Mouse (Mus musculus) heart, postnatal 0 days (tissue): ENCODE measurements around the gene Tmem81. TPM values are rescaled to one million over a fixed set of nuclear protein-coding genes. Genes with fewer than 3 reads are reported as not detected.

Experiments used
- ATAC-seq: fragments of 200-750 bp; cut with Nextera tagmentation; 2 replicates; pipeline ENCODE4 v1.8.0; 2017; ENCODE audit warnings: low read depth, moderate number of reproducible peaks, moderate library complexity; ENCODE audit not compliant: insufficient read depth
- DNase-seq: peaks from one replicate; pipeline ENCODE4 v3.0.0-alpha.2; 2016; ENCODE audit warnings: low spot score
- H3K27ac ChIP-seq: fragments of 300-500 bp; sonication (generic); 2 replicates; pipeline ENCODE4 v1.5.1; 2014; ENCODE audit warnings: low read depth, mild to moderate bottlenecking
- H3K27me3 ChIP-seq: fragments of 300-500 bp; sonication (generic); 2 replicates; pipeline ENCODE4 v1.6.1; 2014; ENCODE audit warnings: low read length, mixed read lengths; ENCODE audit not compliant: control insufficient read depth, insufficient read depth
- H3K36me3 ChIP-seq: fragments of 300-500 bp; sonication (generic); replicated peaks from 2 replicates; pipeline ENCODE4 v1.6.1; 2014; ENCODE audit warnings: low read length, mixed read lengths; ENCODE audit not compliant: control insufficient read depth, insufficient read depth
- H3K4me1 ChIP-seq: fragments of 300-500 bp; sonication (generic); 2 replicates; pipeline ENCODE4 v1.6.1; 2014; ENCODE audit warnings: antibody characterized with exemption; ENCODE audit not compliant: control insufficient read depth, insufficient read depth
- H3K4me2 ChIP-seq: fragments of 300-500 bp; sonication (generic); 2 replicates; pipeline ENCODE4 v1.6.1; 2014; ENCODE audit warnings: low read depth, mild to moderate bottlenecking, low read length, moderate library complexity
- H3K4me3 ChIP-seq: fragments of 300-500 bp; sonication (generic); 2 replicates; pipeline ENCODE4 v1.5.1; 2014; ENCODE audit warnings: low read depth, low read length
- H3K9ac ChIP-seq: fragments of 300-500 bp; sonication (generic); replicated peaks from 2 replicates; pipeline ENCODE4 v1.6.1; 2014; ENCODE audit warnings: low read depth, low read length, mixed read lengths
- H3K9me3 ChIP-seq: fragments of 300-500 bp; sonication (generic); replicated peaks from 2 replicates; pipeline ENCODE4 v1.6.1; 2016; ENCODE audit warnings: low read length; ENCODE audit not compliant: control insufficient read depth
- CTCF ChIP-seq: IDR thresholded peaks from 2 replicates; pipeline ENCODE4 v1.5.1; 2016; ENCODE audit warnings: antibody characterized with exemption, control low read depth, low read depth
- EP300 ChIP-seq: IDR thresholded peaks from 2 replicates; pipeline ENCODE4 v1.6.1; 2016; ENCODE audit warnings: antibody characterized with exemption, low read depth
- WGBS: fragments of 180-500 bp; shearing (Covaris S2); extraction: QIAGEN DNeasy Blood & Tissue Kit; methylation state at CpG from one replicate; pipeline ENCODE4 v1.1.7; 2014; 5-methylcytosine and 5-hydroxymethylcytosine counted together
- polyA plus RNA-seq: library from polyadenylated mRNA; unstranded; fragments of >200 nt; fragmentation: Nextera tagmentation; extraction: Ambion mirVana; gene quantifications from 2 replicates; pipeline ENCODE4 v1.2.1, GENCODE M21; 2015
- total RNA-seq: library from RNA; depleted of rRNA; stranded (reverse); fragments of >200 nt; gene quantifications from 2 replicates; pipeline ENCODE4 v1.2.3, GENCODE M21; 2014; ENCODE audit warnings: low replicate concordance

Tmem81 gene
- total and polyA plus RNA-seq, 2 experiments from 2014 or later: 0.20 to 0.23 TPM

DNA sequence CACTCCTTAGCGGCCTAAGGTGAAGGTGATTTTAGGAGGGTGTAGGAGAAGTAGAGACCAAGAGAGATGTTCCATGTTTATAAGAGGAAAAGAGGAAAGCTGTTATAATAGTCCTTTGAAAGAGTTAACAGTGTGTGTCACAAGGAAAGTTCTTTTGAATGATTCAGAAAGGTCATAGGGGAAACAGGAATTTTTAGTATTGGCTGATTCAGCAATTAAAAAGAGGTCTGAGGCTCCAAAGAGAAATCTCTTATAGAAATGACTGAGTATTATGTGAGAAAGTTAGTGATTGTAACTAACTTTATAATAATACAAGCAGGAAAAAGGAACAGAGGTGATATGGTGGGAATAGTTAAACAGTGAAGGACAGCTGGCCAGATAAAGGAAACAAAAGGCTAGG lies 26.6 kb upstream of the Tmem81 start:
- TF ChIP-seq EP300: no peak
- no peak for TF ChIP-seq CTCF
- H3K9ac ChIP-seq: no peak overlapping the region
- 84% methylated on average over 1 of the region's 1 CpGs for WGBS

DNA sequence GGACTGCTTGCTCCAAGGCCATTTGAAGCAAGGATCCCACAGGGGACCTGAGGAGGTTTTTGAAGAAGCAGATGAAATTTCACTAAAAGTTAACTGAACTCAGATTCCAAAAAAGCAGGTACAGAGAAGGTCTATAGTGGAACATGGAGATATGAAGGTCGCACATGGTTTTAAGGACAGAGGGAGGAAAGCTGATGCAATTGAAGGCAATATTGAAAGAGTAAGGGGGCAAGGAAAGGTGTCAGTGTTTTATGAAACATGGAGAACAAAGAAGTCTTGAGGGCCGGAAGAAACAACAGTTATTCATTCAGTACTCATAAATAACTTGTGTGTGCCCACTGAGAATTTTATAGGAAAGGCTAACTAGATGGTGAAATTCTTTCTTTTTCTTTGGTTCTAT lies 24.4 kb upstream of the Tmem81 start:
- H3K4me2 ChIP-seq: no peak overlapping the region
- H3K27me3 ChIP-seq: no peaks in the 10 kb centered on the region
- H3K4me1 ChIP-seq: peaks cover 5% of the 10 kb centered on the region; the same call in 1 of the 2 replicates
- WGBS: 86% methylated on average over 2 of the region's 2 CpGs
- ATAC-seq (no peak), DNase-seq (no peak)
- peaks cover 18% of the 10 kb centered on the region for H3K36me3 ChIP-seq
- no peak overlapping the region for H3K4me3 ChIP-seq
- H3K9me3 ChIP-seq: no peaks in the 10 kb centered on the region
- no peak overlapping the region for H3K27ac ChIP-seq
- H3K9ac ChIP-seq: no peak overlapping the region
- TF ChIP-seq EP300 (no peak), CTCF (no peak)

More for the DNA sequence above, 26.6 kb upstream of the Tmem81 start:
- Histone ChIP-seq H3K4me1 (peaks cover 12% of the 10 kb centered on the region; the same call in 1 of the 2 replicates), H3K9me3 (no peaks in the 10 kb centered on the region), H3K27me3 (no peaks in the 10 kb centered on the region), H3K36me3 (peaks cover under 1% of the 10 kb centered on the region; the same call in 1 of the 2 replicates), H3K27ac (no peak overlapping the region), H3K4me2 (no peak overlapping the region), H3K4me3 (no peak overlapping the region)
- no peak for ATAC-seq
- no peak for DNase-seq

DNA sequence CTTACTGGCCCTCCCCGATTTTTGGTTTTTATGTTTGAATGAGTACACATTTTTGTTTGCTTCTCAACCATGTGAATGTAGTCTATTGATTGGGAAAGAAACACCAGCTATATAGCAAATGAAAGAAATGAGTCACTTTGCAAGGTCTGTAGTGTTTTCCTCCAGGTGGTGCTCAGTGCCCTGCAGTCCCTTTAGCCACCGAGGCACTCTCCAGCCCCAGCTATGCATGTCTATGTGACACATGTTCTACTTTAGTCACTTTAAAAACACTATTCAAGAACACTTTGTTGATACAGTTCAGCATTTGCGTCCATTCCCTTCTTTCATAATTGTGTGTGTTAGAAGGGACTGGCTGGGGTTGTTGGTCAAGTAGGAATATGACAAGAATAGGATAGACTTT lies 22.8 kb upstream of the Tmem81 start:
- ATAC-seq (no peak), DNase-seq (no peak)
- 86% methylated on average over 3 of the region's 3 CpGs for WGBS
- H3K4me1 ChIP-seq: no peaks in the 10 kb centered on the region
- no peak for TF ChIP-seq EP300
- no peak for TF ChIP-seq CTCF
- H3K4me2 ChIP-seq: no peak overlapping the region
- no peaks in the 10 kb centered on the region for H3K27me3 ChIP-seq
- peaks cover 26% of the 10 kb centered on the region for H3K36me3 ChIP-seq
- no peak overlapping the region for H3K27ac ChIP-seq
- H3K9ac ChIP-seq: no peak overlapping the region
- no peaks in the 10 kb centered on the region for H3K9me3 ChIP-seq
- H3K4me3 ChIP-seq: no peak overlapping the region

DNA sequence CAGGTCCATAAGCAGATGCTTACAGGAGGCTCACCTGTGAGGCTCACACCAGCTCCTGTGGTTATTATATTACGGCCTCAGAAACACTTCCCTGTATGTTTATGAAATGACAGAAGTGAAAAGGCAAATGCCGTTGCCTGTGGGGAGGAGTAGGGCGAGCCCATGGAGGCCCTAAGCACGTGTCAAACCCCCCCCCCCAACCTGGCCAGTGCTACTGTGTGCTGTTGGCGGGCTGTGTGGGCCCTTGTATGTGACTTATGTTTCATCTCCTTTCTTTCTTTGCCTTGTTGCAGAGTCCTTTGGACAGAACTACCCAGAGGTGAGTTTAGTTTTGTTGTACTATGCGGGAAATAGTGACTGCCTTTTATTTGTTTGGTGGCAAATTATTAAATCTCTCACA lies 22.3 kb upstream of the Tmem81 start:
- no peaks in the 10 kb centered on the region for H3K27me3 ChIP-seq
- H3K4me2 ChIP-seq: no peak overlapping the region
- TF ChIP-seq CTCF: no peak
- TF ChIP-seq EP300: no peak
- H3K27ac ChIP-seq: no peak overlapping the region
- no peaks in the 10 kb centered on the region for H3K9me3 ChIP-seq
- H3K4me3 ChIP-seq: no peak overlapping the region
- H3K4me1 ChIP-seq: no peaks in the 10 kb centered on the region
- no peak for DNase-seq
- no peak overlapping the region for H3K9ac ChIP-seq
- ATAC-seq: no peak
- H3K36me3 ChIP-seq: peaks cover 31% of the 10 kb centered on the region
- 84% methylated on average over 6 of the region's 6 CpGs for WGBS

DNA sequence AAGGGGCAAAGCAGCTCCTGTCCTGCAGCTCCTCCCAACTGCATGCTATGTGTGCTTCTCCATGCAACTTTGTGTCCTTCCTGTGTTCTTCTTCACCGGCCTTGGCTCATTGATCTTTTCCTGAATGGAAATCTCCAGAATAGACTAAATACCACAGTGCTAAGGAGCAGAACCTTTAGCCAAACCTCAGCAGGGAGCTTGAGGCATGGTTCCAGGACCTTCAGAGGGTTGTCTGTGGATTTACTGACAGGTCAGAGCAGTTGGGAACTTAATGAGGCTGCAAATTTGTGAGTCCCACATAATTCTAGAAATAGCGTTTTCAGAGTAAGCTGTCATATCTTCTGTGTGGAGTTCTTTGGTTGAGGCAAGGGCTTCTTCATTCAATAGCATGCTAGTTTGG lies 5.5 kb upstream of the Tmem81 start:
- peaks cover 85% of the 10 kb centered on the region for H3K36me3 ChIP-seq
- DNase-seq (no peak), ATAC-seq (no peak)
- H3K4me3 ChIP-seq: no peak overlapping the region
- no peak for TF ChIP-seq EP300
- H3K27ac ChIP-seq: no peak overlapping the region
- 86% methylated on average over 2 of the region's 2 CpGs for WGBS
- no peaks in the 10 kb centered on the region for H3K27me3 ChIP-seq
- H3K4me1 ChIP-seq: no peaks in the 10 kb centered on the region
- no peak overlapping the region for H3K4me2 ChIP-seq
- no peak overlapping the region for H3K9ac ChIP-seq
- no peaks in the 10 kb centered on the region for H3K9me3 ChIP-seq

DNA sequence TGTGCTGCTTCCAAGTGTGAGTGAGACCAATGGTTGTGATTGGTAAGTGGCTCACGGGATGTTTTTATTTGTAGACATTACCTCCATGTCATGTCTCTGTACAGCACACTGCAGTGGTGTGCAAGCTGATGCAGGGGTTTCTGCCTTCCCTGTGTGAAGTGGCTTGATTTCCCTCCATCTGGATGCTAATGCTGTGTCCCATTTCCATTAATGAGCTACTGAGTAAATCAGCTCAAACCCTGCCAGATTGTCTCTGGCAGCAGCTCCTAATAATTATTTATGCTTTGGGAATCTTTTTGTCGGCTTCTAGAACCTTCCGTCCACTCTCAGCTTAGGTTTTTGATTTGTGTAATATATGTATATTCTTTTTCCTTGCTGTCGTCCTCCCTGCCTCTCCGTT lies 875 bp upstream of the Tmem81 start:
- Histone ChIP-seq H3K27me3 (no peaks in the 10 kb centered on the region), H3K9ac (no peak overlapping the region), H3K9me3 (no peaks in the 10 kb centered on the region), H3K4me1 (no peaks in the 10 kb centered on the region), H3K36me3 (peaks cover 71% of the 10 kb centered on the region), H3K4me2 (no peak overlapping the region), H3K27ac (no peak overlapping the region), H3K4me3 (no peak overlapping the region)
- ATAC-seq (no peak), DNase-seq (no peak)
- 89% methylated on average over 5 of the region's 5 CpGs for WGBS
- TF ChIP-seq EP300: no peak
- no peak for TF ChIP-seq CTCF
